Mouse (Mus musculus) embryonic facial prominence, embryonic 13.5 days (tissue): Measurements from ENCODE around the gene Phlda1. TPM values are rescaled to one million over a fixed set of nuclear protein-coding genes. Genes with fewer than 3 reads are reported as not detected.

Experiments
- ATAC-seq: fragments of 200-750 bp; cut with Nextera tagmentation; 2 replicates; pipeline ENCODE4 v1.8.0; 2017; ENCODE audit warnings: low read depth; ENCODE audit not compliant: insufficient number of reproducible peaks, insufficient read depth, low FRiP score, low TSS enrichment
- H3K27ac ChIP-seq: fragments of 300-500 bp; sonication (generic); 2 replicates; pipeline ENCODE4 v1.5.1; 2015; ENCODE audit warnings: moderate library complexity, mild to moderate bottlenecking, inconsistent platforms
- H3K27me3 ChIP-seq: fragments of 300-500 bp; sonication (generic); 2 replicates; pipeline ENCODE4 v1.6.1; 2015; ENCODE audit warnings: mild to moderate bottlenecking, inconsistent platforms
- H3K36me3 ChIP-seq: fragments of 300-500 bp; sonication (generic); 2 replicates; pipeline ENCODE4 v1.6.1; 2015; ENCODE audit warnings: mild to moderate bottlenecking, inconsistent platforms
- H3K4me1 ChIP-seq: fragments of 300-500 bp; sonication (generic); 2 replicates; pipeline ENCODE4 v1.6.1; 2015; ENCODE audit warnings: inconsistent platforms
- H3K4me2 ChIP-seq: fragments of 300-500 bp; sonication (generic); 2 replicates; pipeline ENCODE4 v1.6.1; 2015; ENCODE audit warnings: moderate library complexity, mild to moderate bottlenecking, inconsistent platforms
- H3K4me3 ChIP-seq: fragments of 300-500 bp; sonication (generic); 2 replicates; pipeline ENCODE4 v1.5.1; 2015; ENCODE audit warnings: mild to moderate bottlenecking, inconsistent platforms
- H3K9ac ChIP-seq: fragments of 300-500 bp; sonication (generic); 2 replicates; pipeline ENCODE4 v1.6.1; 2015; ENCODE audit warnings: mild to moderate bottlenecking, inconsistent platforms
- H3K9me3 ChIP-seq: fragments of 300-500 bp; sonication (generic); 2 replicates; pipeline ENCODE4 v1.6.1; 2016; ENCODE audit warnings: inconsistent platforms
- WGBS: fragments of 180-500 bp; shearing (Covaris S2); methylation state at CpG from one replicate; pipeline ENCODE4 v1.1.7; 2015; ENCODE audit warnings: mixed read lengths; 5-methylcytosine and 5-hydroxymethylcytosine counted together
- polyA plus RNA-seq: library from polyadenylated mRNA; unstranded; fragments of >200 nt; fragmentation: Nextera tagmentation; extraction: Ambion mirVana; gene quantifications from 2 replicates; pipeline ENCODE4 v1.2.1, GENCODE M21; 2015

Gene Phlda1
- polyA plus RNA-seq, 1 experiment from 2014 or later: 32.0 TPM

DNA sequence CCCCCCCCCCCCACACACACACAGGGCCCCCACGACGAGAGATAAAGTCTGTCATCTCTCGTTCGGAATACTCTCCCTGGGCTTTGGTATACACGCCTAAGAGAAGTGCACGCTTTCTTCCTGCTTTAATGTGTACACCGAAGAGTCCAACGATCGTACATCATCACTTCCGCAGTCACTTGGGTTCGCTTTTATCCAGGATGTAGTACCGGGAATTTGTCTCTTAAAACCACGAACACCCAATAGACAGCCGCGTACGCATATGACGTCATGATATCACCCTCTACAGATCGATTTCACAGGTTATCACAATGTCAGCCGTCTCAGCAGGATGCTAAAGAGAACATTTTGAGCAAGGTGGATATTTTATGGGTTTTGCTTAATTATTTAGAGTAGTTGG, 31.3 kb downstream of the Phlda1 start:
- 0 out of 2 replicates have a peak, but pooled peaks cover 4% of the 10 kb centered on the region for H3K9me3 ChIP-seq
- H3K9ac ChIP-seq: no peak overlapping the region
- no peak for ATAC-seq
- H3K27ac ChIP-seq: no peak overlapping the region
- no peaks in the 10 kb centered on the region for H3K27me3 ChIP-seq
- no peak overlapping the region for H3K4me2 ChIP-seq
- no peaks in the 10 kb centered on the region for H3K36me3 ChIP-seq
- no peak overlapping the region for H3K4me3 ChIP-seq
- 81% methylated on average over 19 of the region's 19 CpGs for WGBS
- H3K4me1 ChIP-seq: peaks cover 52% of the 10 kb centered on the region

GRCm38 (mm10) chr10:111539724-111540324, 33.7 kb downstream of the Phlda1 start:
- H3K4me1 ChIP-seq: peaks cover 52% of the 10 kb centered on the region

DNA sequence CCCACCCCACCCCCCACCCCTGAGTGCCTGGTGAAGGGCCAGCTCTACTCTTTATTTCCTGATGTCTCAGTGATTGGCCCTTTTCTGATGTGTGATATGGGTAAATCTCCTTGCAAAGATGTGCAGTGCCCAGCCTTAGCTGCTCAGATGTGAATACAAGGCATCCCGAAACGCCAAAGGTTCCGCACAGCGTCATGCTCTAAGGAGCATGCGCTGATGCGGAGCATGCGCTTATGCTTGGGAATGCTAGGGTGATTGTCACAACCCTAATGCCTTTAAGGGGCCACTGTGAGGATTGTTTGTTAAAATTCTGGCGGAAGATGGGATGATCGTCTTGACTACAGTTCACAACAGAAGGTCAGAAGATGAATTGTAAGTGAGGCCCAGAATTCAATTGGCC, 34.6 kb downstream of the Phlda1 start:
- Histone ChIP-seq H3K27me3 (no peaks in the 10 kb centered on the region), H3K36me3 (no peaks in the 10 kb centered on the region), H3K9me3 (0 out of 2 replicates have a peak, but pooled peaks cover 4% of the 10 kb centered on the region), H3K27ac (no peak overlapping the region), H3K9ac (no peak overlapping the region), H3K4me1 (peaks cover 48% of the 10 kb centered on the region), H3K4me2 (no peak overlapping the region), H3K4me3 (no peak overlapping the region)
- ATAC-seq: no peak
- 82% methylated on average over 9 of the region's 9 CpGs for WGBS

More at GRCm38 (mm10) chr10:111539724-111540324, 33.7 kb downstream of the Phlda1 start:
- peak overlapping the region; percentile 79 for H3K27ac ChIP-seq
- H3K9ac ChIP-seq: no peak overlapping the region
- WGBS: 14% methylated on average over 9 of the region's 9 CpGs
- ATAC-seq: peak; percentile 76
- 0 out of 2 replicates have a peak, but pooled peaks cover 4% of the 10 kb centered on the region for H3K9me3 ChIP-seq
- no peaks in the 10 kb centered on the region for H3K27me3 ChIP-seq
- H3K4me3 ChIP-seq: 0 out of 2 replicates have a peak overlapping the region, but pooled peaks have one; percentile 7
- peak overlapping the region; percentile 43 for H3K4me2 ChIP-seq
- H3K36me3 ChIP-seq: no peaks in the 10 kb centered on the region

GRCm38 (mm10) chr10:111543106-111543505, 37.0 kb downstream of the Phlda1 start:
- 82% methylated on average over 7 of the region's 7 CpGs for WGBS
- no peak overlapping the region for H3K9ac ChIP-seq

GRCm38 (mm10) chr10:111543781-111544260, 37.7 kb downstream of the Phlda1 start:
- no peak overlapping the region for H3K4me3 ChIP-seq
- H3K9ac ChIP-seq: no peak overlapping the region
- no peak overlapping the region for H3K27ac ChIP-seq
- no peak for ATAC-seq
- 27% methylated on average over 7 of the region's 7 CpGs for WGBS
- H3K36me3 ChIP-seq: no peaks in the 10 kb centered on the region
- 0 out of 2 replicates have a peak, but pooled peaks cover 4% of the 10 kb centered on the region for H3K9me3 ChIP-seq
- no peaks in the 10 kb centered on the region for H3K27me3 ChIP-seq
- H3K4me2 ChIP-seq: no peak overlapping the region
- peaks cover 28% of the 10 kb centered on the region for H3K4me1 ChIP-seq

More at GRCm38 (mm10) chr10:111543106-111543505, 37.0 kb downstream of the Phlda1 start:
- no peak overlapping the region for H3K4me3 ChIP-seq
- no peak overlapping the region for H3K4me2 ChIP-seq
- no peaks in the 10 kb centered on the region for H3K36me3 ChIP-seq
- 0 out of 2 replicates have a peak, but pooled peaks cover 4% of the 10 kb centered on the region for H3K9me3 ChIP-seq
- ATAC-seq: no peak
- H3K4me1 ChIP-seq: peaks cover 36% of the 10 kb centered on the region
- no peak overlapping the region; the same call in 1 of the 2 replicates for H3K27ac ChIP-seq
- H3K27me3 ChIP-seq: no peaks in the 10 kb centered on the region

DNA sequence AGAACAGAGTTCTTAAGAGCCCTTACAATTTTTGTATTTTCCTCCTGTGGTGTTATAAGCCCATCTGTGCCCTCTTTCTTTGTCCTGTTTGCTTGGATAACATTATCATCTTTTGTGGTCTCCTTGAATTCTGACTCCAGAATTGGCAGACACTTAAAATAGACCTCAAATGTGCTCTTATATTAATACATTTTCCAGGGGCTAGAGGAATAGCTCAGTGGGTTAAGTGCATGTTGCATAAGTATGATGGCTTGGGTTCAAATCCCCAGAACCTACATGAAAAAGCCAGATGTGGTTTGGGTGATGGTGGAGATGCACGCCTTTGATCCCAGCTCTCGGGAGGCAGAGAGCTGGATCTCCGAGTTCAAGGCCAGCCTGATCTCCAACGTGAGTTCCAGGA, 38.2 kb downstream of the Phlda1 start:
- Histone ChIP-seq H3K4me3 (no peak overlapping the region), H3K36me3 (no peaks in the 10 kb centered on the region), H3K27me3 (no peaks in the 10 kb centered on the region), H3K9ac (no peak overlapping the region), H3K27ac (no peak overlapping the region), H3K4me2 (no peak overlapping the region), H3K9me3 (0 out of 2 replicates have a peak, but pooled peaks cover 4% of the 10 kb centered on the region), H3K4me1 (peaks cover 24% of the 10 kb centered on the region)
- WGBS: 79% methylated on average over 4 of the region's 4 CpGs
- no peak for ATAC-seq

- H3K27me3 ChIP-seq: no peaks in the 10 kb centered on the region
- no peak overlapping the region for H3K27ac ChIP-seq
- H3K9ac ChIP-seq: no peak overlapping the region
- 75% methylated on average over 4 of the region's 4 CpGs for WGBS
- ATAC-seq: no peak
- peaks cover 14% of the 10 kb centered on the region for H3K4me1 ChIP-seq
- 0 out of 2 replicates have a peak, but pooled peaks cover 4% of the 10 kb centered on the region for H3K9me3 ChIP-seq
- H3K36me3 ChIP-seq: no peaks in the 10 kb centered on the region
- no peak overlapping the region for H3K4me2 ChIP-seq
- H3K4me3 ChIP-seq: no peak overlapping the region
Measured at GRCm38 (mm10) chr10:111545648-111546047, 39.6 kb downstream of the Phlda1 start.

DNA sequence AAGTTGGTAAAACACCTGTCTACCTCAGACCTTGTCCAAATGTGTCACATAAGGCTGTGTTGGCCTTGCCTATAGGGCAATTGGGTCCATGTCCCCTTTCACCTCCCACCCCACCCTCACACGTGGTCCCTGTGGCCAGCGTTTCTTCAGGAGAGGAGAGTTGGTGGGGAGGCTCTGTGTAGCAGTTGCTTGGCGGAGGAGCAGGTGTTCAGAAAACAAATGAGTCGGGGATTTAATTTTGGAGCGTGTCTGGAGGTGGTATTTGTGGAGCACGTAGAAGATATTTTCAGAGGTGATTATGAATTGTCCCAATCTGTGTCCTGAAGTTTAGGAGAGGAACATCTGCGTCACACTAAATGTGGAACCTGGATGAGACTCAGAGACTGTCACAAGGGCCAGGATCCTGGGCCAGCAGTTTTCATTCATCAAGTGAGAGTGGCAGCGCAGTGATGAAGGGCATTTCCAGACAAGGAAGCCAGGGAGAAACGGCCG, 41.8 kb downstream of the Phlda1 start:
- no peaks in the 10 kb centered on the region for H3K9me3 ChIP-seq
- peak; percentile 62; the same call in 1 of the 2 replicates for ATAC-seq
- no peak overlapping the region for H3K4me2 ChIP-seq
- H3K4me3 ChIP-seq: no peak overlapping the region
- H3K27ac ChIP-seq: no peak overlapping the region
- no peaks in the 10 kb centered on the region for H3K27me3 ChIP-seq
- H3K36me3 ChIP-seq: no peaks in the 10 kb centered on the region
- H3K4me1 ChIP-seq: peaks cover 15% of the 10 kb centered on the region
- H3K9ac ChIP-seq: no peak overlapping the region
- WGBS: 78% methylated on average over 10 of the region's 10 CpGs

GRCm38 (mm10) chr10:111550075-111550695, 44.1 kb downstream of the Phlda1 start:
- no peak for ATAC-seq
- Histone ChIP-seq H3K9me3 (no peaks in the 10 kb centered on the region), H3K27ac (no peak overlapping the region)

GRCm38 (mm10) chr10:111553695-111554094, 47.6 kb downstream of the Phlda1 start:
- H3K9me3 ChIP-seq: no peaks in the 10 kb centered on the region
- H3K4me2 ChIP-seq: no peak overlapping the region
- no peaks in the 10 kb centered on the region for H3K36me3 ChIP-seq
- no peak overlapping the region for H3K27ac ChIP-seq
- ATAC-seq: no peak
- peaks cover 21% of the 10 kb centered on the region for H3K4me1 ChIP-seq
- no peak overlapping the region for H3K9ac ChIP-seq
- WGBS: 27% methylated on average over 7 of the region's 7 CpGs
- H3K27me3 ChIP-seq: no peaks in the 10 kb centered on the region
- H3K4me3 ChIP-seq: no peak overlapping the region

More at GRCm38 (mm10) chr10:111550075-111550695, 44.1 kb downstream of the Phlda1 start:
- 63% methylated on average over 6 of the region's 6 CpGs for WGBS
- H3K4me2 ChIP-seq: no peak overlapping the region
- no peaks in the 10 kb centered on the region for H3K27me3 ChIP-seq
- peaks cover 16% of the 10 kb centered on the region for H3K4me1 ChIP-seq
- H3K9ac ChIP-seq: no peak overlapping the region
- no peaks in the 10 kb centered on the region for H3K36me3 ChIP-seq
- no peak overlapping the region for H3K4me3 ChIP-seq

DNA sequence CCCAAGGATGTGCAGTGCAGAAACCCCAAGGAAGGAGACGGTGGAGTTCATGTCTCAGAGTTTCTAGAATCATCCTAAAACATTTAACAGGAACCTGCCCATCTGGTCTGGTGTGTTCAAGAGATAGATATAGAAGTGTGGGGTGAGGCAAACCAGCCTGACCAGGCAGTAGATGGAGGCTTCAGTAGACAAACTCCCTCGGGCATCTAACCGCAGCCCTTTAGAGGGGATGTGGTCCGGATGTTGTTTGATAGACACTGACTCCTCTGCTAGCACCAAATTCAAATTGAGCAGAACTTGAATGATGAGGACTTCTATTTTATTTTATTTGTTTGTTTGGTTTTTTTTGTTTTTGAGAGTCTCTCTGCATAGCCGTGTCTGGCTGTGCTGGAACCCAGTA, 48.6 kb downstream of the Phlda1 start:
- no peak for ATAC-seq
- H3K4me1 ChIP-seq: peaks cover 22% of the 10 kb centered on the region
- H3K36me3 ChIP-seq: no peaks in the 10 kb centered on the region
- H3K9ac ChIP-seq: no peak overlapping the region
- WGBS: 83% methylated on average over 5 of the region's 5 CpGs
- no peak overlapping the region for H3K27ac ChIP-seq
- H3K4me2 ChIP-seq: no peak overlapping the region
- no peaks in the 10 kb centered on the region for H3K9me3 ChIP-seq
- H3K27me3 ChIP-seq: no peaks in the 10 kb centered on the region
- no peak overlapping the region for H3K4me3 ChIP-seq
